Mouse (Mus musculus): ENCODE data around the gene Vmp1. TPM values are rescaled to one million over a fixed set of nuclear protein-coding genes. Genes with fewer than 3 reads are reported as not detected.

Gene Vmp1
- polyA plus RNA-seq, 1 experiment, result 157 TPM

GRCm38 (mm10) chr11:86583990-86584897 is 99.4 kb downstream of the Vmp1 start:
- Histone ChIP-seq H3K4me3 (ENCODE audit: insufficient read depth, poor library complexity, severe bottlenecking) (peak overlapping the region; percentile 98), H3K79me2 (ENCODE audit: control insufficient read depth, insufficient read depth) (peaks cover 64% of the 10 kb centered on the region), H3K36me3 (ENCODE audit: control insufficient read depth, insufficient read depth) (peaks cover 41% of the 10 kb centered on the region), H3ac (ENCODE audit: control insufficient read depth, insufficient read length, low read depth) (peak overlapping the region; percentile 94), H3K79me3 (ENCODE audit: low read depth) (peaks cover 45% of the 10 kb centered on the region), H3K27me3 (ENCODE audit: control insufficient read depth, insufficient read depth, insufficient read length) (no peaks in the 10 kb centered on the region)
- TF ChIP-seq MYOD1 (IDR thresholded peaks at IDR 0.05; ENCODE audit: control insufficient read depth, insufficient read length, low read depth), result no peak
- no peak for TF ChIP-seq FOSL1 (IDR thresholded peaks at IDR 0.05; ENCODE audit: insufficient read depth, low read length, poor library complexity, severe bottlenecking)
- no peak for TF ChIP-seq MAX (IDR thresholded peaks at IDR 0.05)
- no peak for TF ChIP-seq CEBPB (IDR thresholded peaks at IDR 0.05; ENCODE audit: low read depth)
- TF ChIP-seq USF1 (IDR thresholded peaks at IDR 0.05; ENCODE audit: low read depth), result no peak
- no peak for TF ChIP-seq CTCF (IDR thresholded peaks at IDR 0.05; ENCODE audit: control insufficient read depth, insufficient read depth, insufficient read length)
- TF ChIP-seq MYOG (IDR thresholded peaks at IDR 0.05; ENCODE audit: control insufficient read depth, extremely low read depth, insufficient read length), result no peak

GRCm38 (mm10) chr11:86583313-86583825 is 100.3 kb downstream of the Vmp1 start:
- Histone ChIP-seq H3K4me3 (ENCODE audit: insufficient read depth, poor library complexity, severe bottlenecking) (peak overlapping the region; percentile 98), H3K27me3 (ENCODE audit: control insufficient read depth, insufficient read depth, insufficient read length) (no peaks in the 10 kb centered on the region), H3K79me2 (ENCODE audit: control insufficient read depth, insufficient read depth) (peaks cover 55% of the 10 kb centered on the region), H3K79me3 (ENCODE audit: low read depth) (peaks cover 39% of the 10 kb centered on the region), H3ac (ENCODE audit: control insufficient read depth, insufficient read length, low read depth) (peak overlapping the region; percentile 80), H3K36me3 (ENCODE audit: control insufficient read depth, insufficient read depth) (peaks cover 35% of the 10 kb centered on the region)
- TF ChIP-seq MAX (IDR thresholded peaks at IDR 0.05), result no peak
- no peak for TF ChIP-seq MYOD1 (IDR thresholded peaks at IDR 0.05; ENCODE audit: control insufficient read depth, insufficient read length, low read depth)
- no peak for TF ChIP-seq FOSL1 (IDR thresholded peaks at IDR 0.05; ENCODE audit: insufficient read depth, low read length, poor library complexity, severe bottlenecking)
- no peak for TF ChIP-seq USF1 (IDR thresholded peaks at IDR 0.05; ENCODE audit: low read depth)
- no peak for TF ChIP-seq MYOG (IDR thresholded peaks at IDR 0.05; ENCODE audit: control insufficient read depth, extremely low read depth, insufficient read length)
- no peak for TF ChIP-seq CTCF (IDR thresholded peaks at IDR 0.05; ENCODE audit: control insufficient read depth, insufficient read depth, insufficient read length)
- no peak for TF ChIP-seq CEBPB (IDR thresholded peaks at IDR 0.05; ENCODE audit: low read depth)

GRCm38 (mm10) chr11:86582543-86583260 is 100.9 kb downstream of the Vmp1 start:
- H3K4me3 ChIP-seq (ENCODE audit: insufficient read depth, poor library complexity, severe bottlenecking), result peak overlapping the region; percentile 98
- peak overlapping the region; percentile 68 for H3ac ChIP-seq (ENCODE audit: control insufficient read depth, insufficient read length, low read depth)

GRCm38 (mm10) chr11:86581943-86582542 is 101.6 kb downstream of the Vmp1 start:
- H3ac ChIP-seq (ENCODE audit: control insufficient read depth, insufficient read length, low read depth), result peak overlapping the region; percentile 68
- peak overlapping the region; percentile 98 for H3K4me3 ChIP-seq (ENCODE audit: insufficient read depth, poor library complexity, severe bottlenecking)
- H3K79me3 ChIP-seq (ENCODE audit: low read depth), result peaks cover 39% of the 10 kb centered on the region
- H3K27me3 ChIP-seq (ENCODE audit: control insufficient read depth, insufficient read depth, insufficient read length), result no peaks in the 10 kb centered on the region
- no peak for TF ChIP-seq CEBPB (IDR thresholded peaks at IDR 0.05; ENCODE audit: low read depth)
- TF ChIP-seq MYOD1 (IDR thresholded peaks at IDR 0.05; ENCODE audit: control insufficient read depth, insufficient read length, low read depth), result no peak
- no peak for TF ChIP-seq CTCF (IDR thresholded peaks at IDR 0.05; ENCODE audit: control insufficient read depth, insufficient read depth, insufficient read length)
- peak; percentile 16 for TF ChIP-seq MAX (IDR thresholded peaks at IDR 0.05)
- TF ChIP-seq MYOG (IDR thresholded peaks at IDR 0.05; ENCODE audit: control insufficient read depth, extremely low read depth, insufficient read length), result no peak
- no peak for TF ChIP-seq FOSL1 (IDR thresholded peaks at IDR 0.05; ENCODE audit: insufficient read depth, low read length, poor library complexity, severe bottlenecking)
- peak; percentile 43 for TF ChIP-seq USF1 (IDR thresholded peaks at IDR 0.05; ENCODE audit: low read depth)
- peaks cover 35% of the 10 kb centered on the region for H3K36me3 ChIP-seq (ENCODE audit: control insufficient read depth, insufficient read depth)
- peaks cover 47% of the 10 kb centered on the region for H3K79me2 ChIP-seq (ENCODE audit: control insufficient read depth, insufficient read depth)

More at GRCm38 (mm10) chr11:86582543-86583260, 100.9 kb downstream of the Vmp1 start:
- H3K27me3 ChIP-seq (ENCODE audit: control insufficient read depth, insufficient read depth, insufficient read length), result no peaks in the 10 kb centered on the region
- TF ChIP-seq MYOG (IDR thresholded peaks at IDR 0.05; ENCODE audit: control insufficient read depth, extremely low read depth, insufficient read length), result no peak
- no peak for TF ChIP-seq USF1 (IDR thresholded peaks at IDR 0.05; ENCODE audit: low read depth)
- TF ChIP-seq FOSL1 (IDR thresholded peaks at IDR 0.05; ENCODE audit: insufficient read depth, low read length, poor library complexity, severe bottlenecking), result no peak
- peak; percentile 27 for TF ChIP-seq MAX (IDR thresholded peaks at IDR 0.05)
- TF ChIP-seq MYOD1 (IDR thresholded peaks at IDR 0.05; ENCODE audit: control insufficient read depth, insufficient read length, low read depth), result no peak
- H3K36me3 ChIP-seq (ENCODE audit: control insufficient read depth, insufficient read depth), result peaks cover 35% of the 10 kb centered on the region
- H3K79me3 ChIP-seq (ENCODE audit: low read depth), result peaks cover 39% of the 10 kb centered on the region
- peaks cover 48% of the 10 kb centered on the region for H3K79me2 ChIP-seq (ENCODE audit: control insufficient read depth, insufficient read depth)

GRCm38 (mm10) chr11:86581250-86581753 is 102.3 kb downstream of the Vmp1 start:
- TF ChIP-seq USF1 (IDR thresholded peaks at IDR 0.05; ENCODE audit: low read depth) (no peak), CTCF (IDR thresholded peaks at IDR 0.05; ENCODE audit: control insufficient read depth, insufficient read depth, insufficient read length) (no peak), FOSL1 (IDR thresholded peaks at IDR 0.05; ENCODE audit: insufficient read depth, low read length, poor library complexity, severe bottlenecking) (no peak), MYOG (IDR thresholded peaks at IDR 0.05; ENCODE audit: control insufficient read depth, extremely low read depth, insufficient read length) (no peak), MYOD1 (IDR thresholded peaks at IDR 0.05; ENCODE audit: control insufficient read depth, insufficient read length, low read depth) (no peak), MAX (IDR thresholded peaks at IDR 0.05) (no peak), CEBPB (IDR thresholded peaks at IDR 0.05; ENCODE audit: low read depth) (no peak)
- Histone ChIP-seq H3K4me3 (ENCODE audit: insufficient read depth, poor library complexity, severe bottlenecking) (no peak overlapping the region), H3K36me3 (ENCODE audit: control insufficient read depth, insufficient read depth) (peaks cover 35% of the 10 kb centered on the region), H3K79me3 (ENCODE audit: low read depth) (peaks cover 38% of the 10 kb centered on the region), H3ac (ENCODE audit: control insufficient read depth, insufficient read length, low read depth) (peak overlapping the region; percentile 50), H3K27me3 (ENCODE audit: control insufficient read depth, insufficient read depth, insufficient read length) (no peaks in the 10 kb centered on the region), H3K79me2 (ENCODE audit: control insufficient read depth, insufficient read depth) (peaks cover 45% of the 10 kb centered on the region)

Measured in C2C12 (cell line).